Mouse (Mus musculus): ENCODE results near the gene Spata13. TPM values are rescaled to one million over a fixed set of nuclear protein-coding genes. Genes with fewer than 3 reads are reported as not detected.

Gene Spata13
- 23.0 and 24.6 TPM in 2 replicates for polyA plus RNA-seq (2016; fragmentation: Nextera tagmentation; extraction: Ambion mirVana)

GRCm38 (mm10) chr14:60633961-60634864 lies at the start of gene Spata13:
Gene Spata13 (plus strand): TSS chr14:60634001.
- Histone ChIP-seq H3K36me3 (no peaks in the 10 kb centered on the region), H3K4me1 (peaks cover 13% of the 10 kb centered on the region; the same call in 1 of the 2 replicates), H3K27ac (peak within 1 kb of the TSS; percentile 18), H3K9ac (peak within 1 kb of the TSS; percentile 59), H3K4me3 (peak within 1 kb of the TSS; percentile 59), H3K4me2 (replicated peaks) (peak within 1 kb of the TSS; percentile 92), H3K27me3 (peaks cover 7% of the 10 kb centered on the region; the same call in 1 of the 2 replicates), H3K9me3 (no peaks in the 10 kb centered on the region)
- ATAC-seq (ENCODE audit: insufficient number of reproducible peaks, insufficient read depth, low FRiP score, low TSS enrichment), result peak; percentile 88
- WGBS, result under 1% methylated on average over 46 of the region's 50 CpGs

- Histone ChIP-seq H3K4me3 (no peak overlapping the region), H3K27ac (peak overlapping the region; percentile 70), H3K9me3 (no peaks in the 10 kb centered on the region), H3K9ac (no peak overlapping the region), H3K36me3 (no peaks in the 10 kb centered on the region), H3K4me2 (replicated peaks) (no peak overlapping the region), H3K4me1 (peaks cover 7% of the 10 kb centered on the region), H3K27me3 (no peaks in the 10 kb centered on the region)
- WGBS, result 31% methylated on average over 15 of the region's 15 CpGs
- no peak for ATAC-seq (ENCODE audit: insufficient number of reproducible peaks, insufficient read depth, low FRiP score, low TSS enrichment)
These were observed 46.9 kb upstream of the Spata13 start for GRCm38 (mm10) chr14:60586687-60587453.

GRCm38 (mm10) chr14:60589001-60589400 lies 44.8 kb upstream of the Spata13 start:
- Histone ChIP-seq H3K4me2 (replicated peaks) (no peak overlapping the region), H3K27me3 (no peaks in the 10 kb centered on the region), H3K9me3 (no peaks in the 10 kb centered on the region), H3K4me3 (no peak overlapping the region), H3K4me1 (peaks cover 10% of the 10 kb centered on the region), H3K9ac (no peak overlapping the region), H3K27ac (no peak overlapping the region), H3K36me3 (no peaks in the 10 kb centered on the region)
- WGBS, result 85% methylated on average over 2 of the region's 2 CpGs
- ATAC-seq (ENCODE audit: insufficient number of reproducible peaks, insufficient read depth, low FRiP score, low TSS enrichment), result no peak

- no peaks in the 10 kb centered on the region for H3K27me3 ChIP-seq
- no peak overlapping the region for H3K9ac ChIP-seq
- no peaks in the 10 kb centered on the region for H3K9me3 ChIP-seq
- no peak overlapping the region for H3K4me2 ChIP-seq (replicated peaks)
- H3K27ac ChIP-seq, result 0 out of 2 replicates have a peak overlapping the region, but pooled peaks have one; percentile 23
- H3K36me3 ChIP-seq, result no peaks in the 10 kb centered on the region
- H3K4me3 ChIP-seq, result no peak overlapping the region
- H3K4me1 ChIP-seq, result peaks cover 3% of the 10 kb centered on the region; the same call in 1 of the 2 replicates
- no peak for ATAC-seq (ENCODE audit: insufficient number of reproducible peaks, insufficient read depth, low FRiP score, low TSS enrichment)
- 65% methylated on average over 5 of the region's 5 CpGs for WGBS
These were observed 41.5 kb upstream of the Spata13 start for GRCm38 (mm10) chr14:60592339-60592738.

GRCm38 (mm10) chr14:60592822-60593221 lies 41.0 kb upstream of the Spata13 start:
- Histone ChIP-seq H3K36me3 (no peaks in the 10 kb centered on the region), H3K9me3 (no peaks in the 10 kb centered on the region), H3K27ac (no peak overlapping the region), H3K9ac (no peak overlapping the region), H3K27me3 (no peaks in the 10 kb centered on the region), H3K4me3 (no peak overlapping the region), H3K4me1 (peaks cover 3% of the 10 kb centered on the region; the same call in 1 of the 2 replicates), H3K4me2 (replicated peaks) (no peak overlapping the region)
- 56% methylated on average over 7 of the region's 7 CpGs for WGBS
- ATAC-seq (ENCODE audit: insufficient number of reproducible peaks, insufficient read depth, low FRiP score, low TSS enrichment), result no peak

GRCm38 (mm10) chr14:60597571-60597970 lies 36.2 kb upstream of the Spata13 start:
- ATAC-seq (ENCODE audit: insufficient number of reproducible peaks, insufficient read depth, low FRiP score, low TSS enrichment), result no peak
- Histone ChIP-seq H3K27me3 (no peaks in the 10 kb centered on the region), H3K27ac (no peak overlapping the region), H3K9me3 (no peaks in the 10 kb centered on the region), H3K9ac (no peak overlapping the region), H3K4me1 (0 out of 2 replicates have a peak, but pooled peaks cover under 1% of the 10 kb centered on the region), H3K36me3 (no peaks in the 10 kb centered on the region), H3K4me3 (no peak overlapping the region), H3K4me2 (replicated peaks) (no peak overlapping the region)
- WGBS, result 11% methylated on average over 4 of the region's 4 CpGs

GRCm38 (mm10) chr14:60599044-60599443 lies 34.8 kb upstream of the Spata13 start:
- 80% methylated on average over 2 of the region's 2 CpGs for WGBS

GRCm38 (mm10) chr14:60605564-60605963 lies 28.2 kb upstream of the Spata13 start:
- ATAC-seq (ENCODE audit: insufficient number of reproducible peaks, insufficient read depth, low FRiP score, low TSS enrichment), result no peak
- H3K9me3 ChIP-seq, result no peaks in the 10 kb centered on the region

More at GRCm38 (mm10) chr14:60599044-60599443, 34.8 kb upstream of the Spata13 start:
- H3K4me2 ChIP-seq (replicated peaks), result no peak overlapping the region
- no peak for ATAC-seq (ENCODE audit: insufficient number of reproducible peaks, insufficient read depth, low FRiP score, low TSS enrichment)
- no peak overlapping the region for H3K9ac ChIP-seq
- H3K9me3 ChIP-seq, result no peaks in the 10 kb centered on the region
- no peaks in the 10 kb centered on the region for H3K36me3 ChIP-seq
- H3K4me1 ChIP-seq, result no peaks in the 10 kb centered on the region
- no peak overlapping the region for H3K27ac ChIP-seq
- H3K4me3 ChIP-seq, result no peak overlapping the region
- no peaks in the 10 kb centered on the region for H3K27me3 ChIP-seq

GRCm38 (mm10) chr14:60606194-60606593 lies 27.6 kb upstream of the Spata13 start:
- Histone ChIP-seq H3K9ac (no peak overlapping the region), H3K4me2 (replicated peaks) (no peak overlapping the region), H3K36me3 (no peaks in the 10 kb centered on the region), H3K9me3 (no peaks in the 10 kb centered on the region), H3K4me1 (no peaks in the 10 kb centered on the region), H3K4me3 (no peak overlapping the region), H3K27ac (no peak overlapping the region), H3K27me3 (no peaks in the 10 kb centered on the region)
- WGBS, result 56% methylated on average over 4 of the region's 4 CpGs
- ATAC-seq (ENCODE audit: insufficient number of reproducible peaks, insufficient read depth, low FRiP score, low TSS enrichment), result no peak

More at GRCm38 (mm10) chr14:60605564-60605963, 28.2 kb upstream of the Spata13 start:
- Histone ChIP-seq H3K4me3 (no peak overlapping the region), H3K27me3 (no peaks in the 10 kb centered on the region), H3K4me1 (no peaks in the 10 kb centered on the region), H3K9ac (no peak overlapping the region), H3K36me3 (no peaks in the 10 kb centered on the region), H3K27ac (no peak overlapping the region), H3K4me2 (replicated peaks) (no peak overlapping the region)
- 51% methylated on average over 2 of the region's 2 CpGs for WGBS

- Histone ChIP-seq H3K4me3 (no peak overlapping the region), H3K4me2 (replicated peaks) (no peak overlapping the region), H3K27me3 (no peaks in the 10 kb centered on the region), H3K9me3 (no peaks in the 10 kb centered on the region), H3K27ac (no peak overlapping the region), H3K9ac (no peak overlapping the region), H3K4me1 (no peaks in the 10 kb centered on the region), H3K36me3 (no peaks in the 10 kb centered on the region)
- ATAC-seq (ENCODE audit: insufficient number of reproducible peaks, insufficient read depth, low FRiP score, low TSS enrichment), result no peak
- 72% methylated on average over 4 of the region's 4 CpGs for WGBS
These were observed 26.1 kb upstream of the Spata13 start for GRCm38 (mm10) chr14:60607743-60608142.

- WGBS, result 68% methylated on average over 1 of the region's 1 CpGs
- no peaks in the 10 kb centered on the region for H3K36me3 ChIP-seq
- no peaks in the 10 kb centered on the region for H3K9me3 ChIP-seq
- no peaks in the 10 kb centered on the region for H3K27me3 ChIP-seq
- H3K4me1 ChIP-seq, result no peaks in the 10 kb centered on the region
- H3K4me3 ChIP-seq, result no peak overlapping the region
- H3K9ac ChIP-seq, result no peak overlapping the region
- no peak overlapping the region for H3K4me2 ChIP-seq (replicated peaks)
- H3K27ac ChIP-seq, result no peak overlapping the region
- no peak for ATAC-seq (ENCODE audit: insufficient number of reproducible peaks, insufficient read depth, low FRiP score, low TSS enrichment)
These were observed 24.6 kb upstream of the Spata13 start for GRCm38 (mm10) chr14:60609160-60609559.

Data from embryonic facial prominence, embryonic 12.5 days (tissue).